Mouse (Mus musculus) adrenal gland, adult (tissue): ENCODE results near the gene Hras.

ENCODE experiments used
- DNase-seq, 2 experiments: peaks; one replicate each; pipeline ENCODE4 v3.0.0; 2022 to 2023; ENCODE audit warnings: low spot score in 1 of 2; ENCODE audit not compliant: inconsistent age in 2 of 2

Hras gene

GRCm38 (mm10) chr7:141214310-141214709 lies 20.5 kb upstream of the Hras start:
- DNase-seq = no peak

- DNase-seq = no peak
Measured at GRCm38 (mm10) chr7:141213605-141214235, 19.9 kb upstream of the Hras start, which contains the start of gene Lmntd2. Gene Lmntd2, minus strand, starts transcription at chr7:141214080.

GRCm38 (mm10) chr7:141213133-141213532 lies 19.3 kb upstream of the Hras start:
- DNase-seq = no peak

GRCm38 (mm10) chr7:141210606-141211131 lies 16.9 kb upstream of the Hras start:
- no peak for DNase-seq

- DNase-seq = no peak
Measured at GRCm38 (mm10) chr7:141210137-141210536, 16.3 kb upstream of the Hras start.

GRCm38 (mm10) chr7:141209526-141209925 lies 15.7 kb upstream of the Hras start:
- no peak for DNase-seq

- DNase-seq = no peak
Measured at GRCm38 (mm10) chr7:141206182-141206937, 12.6 kb upstream of the Hras start.

- DNase-seq = no peak
Measured at GRCm38 (mm10) chr7:141205504-141205903, 11.7 kb upstream of the Hras start.

GRCm38 (mm10) chr7:141204546-141204945 lies 10.7 kb upstream of the Hras start:
- peak; percentile 41 to 75 for DNase-seq

- DNase-seq = no peak
Measured at GRCm38 (mm10) chr7:141198121-141198520, 4.3 kb upstream of the Hras start.

- no peak for DNase-seq
Measured at GRCm38 (mm10) chr7:141196619-141197282, 2.9 kb upstream of the Hras start.

GRCm38 (mm10) chr7:141195754-141196153 lies 1.9 kb upstream of the Hras start:
- DNase-seq = no peak

GRCm38 (mm10) chr7:141194830-141195229 lies 1.0 kb upstream of the Hras start:
- peak; percentile 91 to 96 for DNase-seq

GRCm38 (mm10) chr7:141194409-141194808 lies 604 bp upstream of the Hras start:
- DNase-seq = no peak

- peak in 1 of 2 experiments; percentile 90 for DNase-seq
Measured at GRCm38 (mm10) chr7:141193348-141193856, 403 bp downstream of the Hras start.

- DNase-seq = peak in 1 of 2 experiments; percentile 53
Measured at GRCm38 (mm10) chr7:141192776-141193347, 943 bp downstream of the Hras start.

- peak in 1 of 2 experiments; percentile 52 for DNase-seq
Measured at GRCm38 (mm10) chr7:141191796-141192685, 1.8 kb downstream of the Hras start.

GRCm38 (mm10) chr7:141191036-141191435 lies 2.8 kb downstream of the Hras start:
- peak in 1 of 2 experiments; percentile 66 for DNase-seq

GRCm38 (mm10) chr7:141190220-141190619 lies 3.6 kb downstream of the Hras start:
- no peak for DNase-seq

GRCm38 (mm10) chr7:141188733-141189132 lies 5.1 kb downstream of the Hras start:
- DNase-seq = no peak
